Mouse (Mus musculus) hindbrain, embryonic 10.5 days (tissue): ENCODE results near the gene 2410004P03Rik. TPM values are rescaled to one million over a fixed set of nuclear protein-coding genes. Genes with fewer than 3 reads are reported as not detected.

Source experiments
- DNase-seq: peaks from one replicate; pipeline ENCODE4 v3.0.0-alpha.2; 2017; ENCODE audit warnings: low spot score
- H3K27ac ChIP-seq: fragments of 300-500 bp; sonication (generic); 2 replicates; pipeline ENCODE4 v1.5.1; 2016; ENCODE audit warnings: mild to moderate bottlenecking, moderate library complexity
- H3K27me3 ChIP-seq: fragments of 300-500 bp; sonication (generic); 2 replicates; pipeline ENCODE4 v1.6.1; 2016; ENCODE audit warnings: mild to moderate bottlenecking; ENCODE audit not compliant: poor library complexity, insufficient read depth, severe bottlenecking
- H3K36me3 ChIP-seq: fragments of 300-500 bp; sonication (generic); 2 replicates; pipeline ENCODE4 v1.6.1; 2016; ENCODE audit warnings: mild to moderate bottlenecking, moderate library complexity
- H3K4me1 ChIP-seq: fragments of 300-500 bp; sonication (generic); replicated peaks from 2 replicates; pipeline ENCODE4 v1.6.1; 2016; ENCODE audit warnings: mild to moderate bottlenecking
- H3K4me3 ChIP-seq: fragments of 300-500 bp; sonication (generic); 2 replicates; pipeline ENCODE4 v1.5.1; 2016; ENCODE audit warnings: mild to moderate bottlenecking, moderate library complexity
- H3K9me3 ChIP-seq: fragments of 300-500 bp; sonication (generic); 2 replicates; pipeline ENCODE4 v1.6.1; 2016; ENCODE audit warnings: mild to moderate bottlenecking, moderate library complexity
- WGBS: fragments of 180-500 bp; shearing (Covaris S2); methylation state at CpG from one replicate; pipeline ENCODE4 v1.1.7; 2016; 5-methylcytosine and 5-hydroxymethylcytosine counted together
- polyA plus RNA-seq: library from polyadenylated mRNA; unstranded; fragments of >200 nt; fragmentation: Nextera tagmentation; extraction: Ambion mirVana; gene quantifications from 2 replicates; pipeline ENCODE4 v1.2.1, GENCODE M21; 2016

2410004P03Rik gene
- polyA plus RNA-seq, 1 experiment from 2014 or later, result 5.6 TPM

GRCm38 (mm10) chr12:16977120-16977519, 34.4 kb downstream of the 2410004P03Rik start:
- H3K9me3 ChIP-seq, result no peaks in the 10 kb centered on the region
- H3K27ac ChIP-seq, result no peak overlapping the region
- H3K4me1 ChIP-seq, result no peaks in the 10 kb centered on the region
- no peak overlapping the region for H3K4me3 ChIP-seq
- H3K36me3 ChIP-seq, result peaks cover 97% of the 10 kb centered on the region
- no peaks in the 10 kb centered on the region for H3K27me3 ChIP-seq
- no peak for DNase-seq

GRCm38 (mm10) chr12:16966811-16967210, 44.7 kb downstream of the 2410004P03Rik start:
- no peaks in the 10 kb centered on the region for H3K9me3 ChIP-seq
- DNase-seq, result no peak
- peaks cover 72% of the 10 kb centered on the region for H3K36me3 ChIP-seq
- 95% methylated on average over 2 of the region's 2 CpGs for WGBS
- H3K27ac ChIP-seq, result no peak overlapping the region
- H3K27me3 ChIP-seq, result no peaks in the 10 kb centered on the region
- no peak overlapping the region for H3K4me3 ChIP-seq
- no peaks in the 10 kb centered on the region for H3K4me1 ChIP-seq

DNA sequence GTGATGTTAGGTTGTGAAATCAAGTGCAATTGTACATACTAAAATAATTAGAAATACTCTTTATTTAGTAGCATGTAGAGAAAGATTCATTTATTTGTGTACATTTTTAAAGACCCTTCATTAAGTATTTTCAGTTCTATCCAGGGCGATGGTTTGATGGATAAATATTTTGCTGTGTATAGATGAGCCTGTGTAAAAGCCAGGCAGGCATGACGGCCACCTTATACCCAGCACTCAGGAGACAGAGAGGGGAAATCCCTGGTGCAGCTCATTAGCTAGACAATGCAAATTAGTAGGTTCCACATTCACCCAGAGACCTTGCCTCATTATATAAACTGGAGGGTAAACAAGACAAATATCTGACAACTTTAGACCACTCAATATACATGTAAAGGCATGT, 48.2 kb downstream of the 2410004P03Rik start:
- no peak overlapping the region for H3K4me3 ChIP-seq
- no peaks in the 10 kb centered on the region for H3K9me3 ChIP-seq
- H3K27me3 ChIP-seq, result no peaks in the 10 kb centered on the region
- H3K4me1 ChIP-seq, result no peaks in the 10 kb centered on the region
- no peak overlapping the region for H3K27ac ChIP-seq
- DNase-seq, result no peak
- 77% methylated on average over 2 of the region's 2 CpGs for WGBS
- H3K36me3 ChIP-seq, result peaks cover 76% of the 10 kb centered on the region

DNA sequence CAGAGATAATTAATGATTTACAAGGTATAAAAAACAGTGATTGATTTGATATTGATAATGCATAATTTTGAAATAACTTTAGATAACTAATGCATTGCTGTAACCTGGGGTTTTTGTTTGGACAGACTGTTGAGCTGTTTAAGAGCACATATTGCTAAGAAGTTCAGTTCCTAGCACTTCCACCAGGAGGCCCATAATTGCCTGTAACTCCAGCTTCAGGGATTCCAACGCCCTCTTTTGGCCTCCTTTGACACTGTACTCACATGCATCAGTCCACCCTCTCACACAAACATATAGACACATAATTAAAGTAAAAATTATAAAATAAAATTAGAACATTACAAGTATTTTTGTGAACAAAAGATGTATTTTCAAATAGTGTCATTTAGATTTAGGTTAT, 52.7 kb downstream of the 2410004P03Rik start:
- Histone ChIP-seq H3K27me3 (no peaks in the 10 kb centered on the region), H3K36me3 (peaks cover 82% of the 10 kb centered on the region), H3K4me1 (no peaks in the 10 kb centered on the region), H3K27ac (no peak overlapping the region), H3K9me3 (no peaks in the 10 kb centered on the region), H3K4me3 (no peak overlapping the region)
- DNase-seq, result no peak
- 75% methylated on average over 1 of the region's 1 CpGs for WGBS

Other genes starting within 250 kb of the 2410004P03Rik start
- gene Greb1, start 210.8 kb downstream of the 2410004P03Rik start, polyA plus RNA-seq, result 19.0 and 28.1 TPM in 2 replicates
- 65.4 TPM in 2 replicates for gene E2f6, start 200.8 kb downstream of the 2410004P03Rik start, polyA plus RNA-seq
- gene Rock2, start 116.8 kb downstream of the 2410004P03Rik start, polyA plus RNA-seq, result 9.0 and 12.0 TPM in 2 replicates
- 3.6 and 4.2 TPM in 2 replicates for gene Pqlc3, start 11.3 kb downstream of the 2410004P03Rik start, polyA plus RNA-seq
- 0.31 and 0.58 TPM in 2 replicates for gene Kcnf1, start 165.2 kb upstream of the 2410004P03Rik start, polyA plus RNA-seq